Mouse (Mus musculus) CH12.LX (cell line): ENCODE results near the gene Plxna2.

Source experiments
- CTCF ChIP-seq, 2 experiments: IDR thresholded peaks in 1 of 2; conservative IDR thresholded peaks in 1 of 2; 2 replicates each; pipeline ENCODE4 v1.5.1; 2011 to 2012; ENCODE audit warnings: low read depth in 2 of 2, low read length in 2 of 2, improper control_type of control experiment in 1 of 2, inconsistent platforms in 1 of 2, mild to moderate bottlenecking in 1 of 2, moderate library complexity in 1 of 2
- EP300 ChIP-seq: IDR thresholded peaks from 2 replicates; pipeline ENCODE4 v1.6.1; 2011; ENCODE audit warnings: low read length, improper control_type of control experiment
- MAZ ChIP-seq: IDR thresholded peaks from 2 replicates; pipeline ENCODE4 v1.6.1; 2012; ENCODE audit warnings: low read depth, mild to moderate bottlenecking, inconsistent platforms, low read length, improper control_type of control experiment, moderate library complexity
- ZNF384 ChIP-seq: IDR thresholded peaks from 2 replicates; pipeline ENCODE4 v1.6.1; 2012; ENCODE audit warnings: low read depth, low read length, improper control_type of control experiment, inconsistent platforms

GRCm38 (mm10) chr1:194632029-194632428 lies 14.0 kb downstream of the Plxna2 start:
- TF ChIP-seq ZNF384 (no peak), CTCF (conservative IDR thresholded peaks at IDR 0.05 in 1 of 2, IDR thresholded peaks at IDR 0.05 in 1 of 2; ENCODE audit: low read depth in 2 of 2, low read length in 2 of 2) (no peak), MAZ (no peak), EP300 (no peak)
